Mouse (Mus musculus) liver, adult 2 months (tissue): ENCODE measurements around the gene Myo18a. TPM values are rescaled to one million over a fixed set of nuclear protein-coding genes. Genes with fewer than 3 reads are reported as not detected.
A peak's percentile ranks its signal among the peaks of the same experiment; 100 is the strongest.

Experiments
- DNase-seq: peaks from one replicate; pipeline ENCODE4 v3.0.0-alpha.2; 2011; ENCODE audit warnings: low read depth, low spot score; ENCODE audit errors: extremely low read depth
- H3K27ac ChIP-seq: fragments of 200-500 bp; replicated peaks from 2 replicates; pipeline ENCODE4 v1.5.1; 2012; ENCODE audit warnings: low read depth, mild to moderate bottlenecking, control low read depth, inconsistent platforms, low read length; ENCODE audit not compliant: insufficient read depth
- H3K27me3 ChIP-seq: fragments of 200-500 bp; 2 replicates; pipeline ENCODE4 v1.6.1; 2012; ENCODE audit warnings: mild to moderate bottlenecking, moderate library complexity, low read length, inconsistent platforms; ENCODE audit not compliant: control insufficient read depth, insufficient read depth
- H3K36me3 ChIP-seq: fragments of 200-500 bp; 2 replicates; pipeline ENCODE4 v1.6.1; 2012; ENCODE audit warnings: low read length, inconsistent platforms; ENCODE audit not compliant: control insufficient read depth, insufficient read depth
- H3K4me1 ChIP-seq: fragments of 200-500 bp; 2 replicates; pipeline ENCODE4 v1.6.1; 2011; ENCODE audit warnings: low read length; ENCODE audit not compliant: control insufficient read depth, insufficient read depth
- H3K4me3 ChIP-seq: fragments of 200-500 bp; 2 replicates; pipeline ENCODE4 v1.5.1; 2011; ENCODE audit warnings: low read depth, mild to moderate bottlenecking, control low read depth, low read length, moderate library complexity; ENCODE audit not compliant: insufficient read depth
- H3K79me2 ChIP-seq: fragments of 200-500 bp; 2 replicates; pipeline ENCODE4 v1.6.1; 2012; ENCODE audit warnings: inconsistent platforms, mild to moderate bottlenecking, low read length, moderate library complexity; ENCODE audit not compliant: control insufficient read depth, insufficient read depth
- H3K9ac ChIP-seq: fragments of 200-500 bp; 2 replicates; pipeline ENCODE4 v1.6.1; 2012; ENCODE audit warnings: low read depth, mild to moderate bottlenecking, control low read depth, inconsistent platforms, low read length
- CTCF ChIP-seq: fragments of 200-500 bp; IDR thresholded peaks from 2 replicates; pipeline ENCODE4 v1.5.1; 2011; ENCODE audit warnings: low read depth, low read length, control low read depth
- POLR2A ChIP-seq: fragments of 200-500 bp; IDR thresholded peaks from 2 replicates; pipeline ENCODE4 v1.6.1; 2011; ENCODE audit warnings: low read length, control low read depth; ENCODE audit not compliant: insufficient read depth; ENCODE audit errors: extremely low read depth
- WGBS: fragments of 180-500 bp; shearing (Covaris S2); methylation state at CpG from one replicate; pipeline ENCODE4 v1.1.7; 2018; 5-methylcytosine and 5-hydroxymethylcytosine counted together
- polyA plus RNA-seq: library from polyadenylated mRNA; depleted of rRNA; stranded (reverse); fragments of >200 nt; gene quantifications from 2 replicates; pipeline ENCODE4 v1.2.3, GENCODE M21; 2012; rRNA removed
- total RNA-seq: library from RNA; depleted of rRNA; stranded (reverse); fragments of >200 nt; gene quantifications from 2 replicates; pipeline ENCODE4 v1.2.3, GENCODE M21; 2014; rRNA removed

Gene Myo18a
- total RNA-seq = 28.6 and 33.7 TPM in 2 replicates
- polyA plus RNA-seq = 33.8 and 42.0 TPM in 2 replicates

DNA sequence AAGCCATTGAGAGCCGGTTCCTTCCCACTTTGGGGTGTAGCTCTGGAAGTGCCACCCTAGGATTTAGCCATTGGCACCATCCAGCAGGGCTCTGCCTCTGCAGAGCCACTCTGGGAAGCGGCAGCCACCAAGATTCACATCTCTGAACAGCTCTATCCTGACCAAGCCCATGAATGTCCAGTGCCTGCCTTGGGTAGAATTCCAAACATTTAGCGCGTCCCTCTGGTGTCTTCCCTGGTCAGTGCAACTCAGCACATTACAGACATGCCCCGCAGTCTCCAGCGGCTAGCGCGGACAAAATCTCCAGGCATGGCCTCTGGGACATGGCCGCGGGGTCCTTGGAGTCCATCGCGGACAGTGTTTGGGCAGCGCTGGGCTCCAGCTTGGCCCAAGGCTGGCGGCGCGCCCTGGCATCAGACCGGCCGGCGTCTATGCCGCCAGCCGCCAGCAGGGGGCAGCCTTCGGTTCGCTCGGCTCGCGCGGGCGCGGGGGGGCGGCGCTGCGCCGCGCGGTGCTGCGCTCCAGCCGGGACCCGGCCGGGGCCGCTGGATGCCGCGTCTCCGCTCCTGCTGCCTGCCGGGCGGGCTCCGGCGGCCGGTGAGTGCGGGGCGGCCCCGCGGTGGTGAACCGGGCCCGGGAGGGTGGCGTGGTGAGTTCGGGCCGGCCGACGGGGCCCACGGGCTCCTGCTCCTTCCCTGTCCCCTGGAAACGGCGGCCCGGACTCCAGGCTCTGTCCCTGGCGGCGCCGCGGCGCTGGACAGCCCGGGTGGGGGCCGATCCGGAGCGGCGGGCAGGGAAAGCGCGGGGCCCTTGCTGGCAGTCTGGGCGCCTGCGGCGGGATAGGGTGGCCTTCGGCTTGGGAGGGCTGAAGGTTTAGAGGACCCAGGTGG, at the start of gene Myo18a:
Myo18a (plus strand) TSS at position 464 of the 890 bp plus-strand sequence.
- 0 out of 2 replicates have a peak, but pooled peaks have one; percentile 29 for TF ChIP-seq POLR2A
- TF ChIP-seq CTCF = peak; percentile 80
- Histone ChIP-seq H3K27ac (peak within 1 kb of the TSS; percentile 95), H3K4me3 (peak within 1 kb of the TSS; percentile 74), H3K9ac (peak within 1 kb of the TSS; percentile 99), H3K36me3 (no peaks in the 10 kb centered on the region), H3K79me2 (peaks cover 17% of the 10 kb centered on the region), H3K4me1 (peaks cover 18% of the 10 kb centered on the region), H3K27me3 (no peaks in the 10 kb centered on the region)
- no peak for DNase-seq
- 2% methylated on average over 74 of the region's 79 CpGs for WGBS

DNA sequence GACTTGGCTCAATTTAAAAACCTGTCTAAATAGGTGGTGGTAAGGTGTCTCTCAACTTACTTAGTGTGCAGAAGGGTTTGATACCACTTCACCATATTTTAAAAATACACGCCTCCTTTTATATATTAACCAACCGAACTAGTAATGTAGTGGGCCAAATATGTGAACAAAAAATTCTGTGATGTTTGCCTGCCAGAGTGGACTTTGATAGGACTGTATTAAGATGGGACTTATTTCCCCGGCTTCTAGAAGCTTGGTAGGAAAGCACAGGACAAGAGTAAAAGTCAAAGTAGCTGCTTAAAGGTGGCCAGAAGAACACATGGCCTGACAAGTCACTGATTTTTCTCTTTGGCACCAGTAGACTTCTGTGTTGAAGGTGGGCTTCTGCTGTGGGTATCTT, 49.3 kb upstream of the Myo18a start:
- Histone ChIP-seq H3K27ac (no peak overlapping the region), H3K79me2 (no peaks in the 10 kb centered on the region; the same call in 1 of the 2 replicates), H3K4me3 (no peak overlapping the region), H3K27me3 (no peaks in the 10 kb centered on the region), H3K4me1 (peaks cover 3% of the 10 kb centered on the region; the same call in 1 of the 2 replicates), H3K9ac (no peak overlapping the region), H3K36me3 (peaks cover 27% of the 10 kb centered on the region)
- no peak for TF ChIP-seq CTCF
- no peak for TF ChIP-seq POLR2A
- WGBS = 38% methylated on average over 3 of the region's 3 CpGs
- peak; percentile 31 for DNase-seq

DNA sequence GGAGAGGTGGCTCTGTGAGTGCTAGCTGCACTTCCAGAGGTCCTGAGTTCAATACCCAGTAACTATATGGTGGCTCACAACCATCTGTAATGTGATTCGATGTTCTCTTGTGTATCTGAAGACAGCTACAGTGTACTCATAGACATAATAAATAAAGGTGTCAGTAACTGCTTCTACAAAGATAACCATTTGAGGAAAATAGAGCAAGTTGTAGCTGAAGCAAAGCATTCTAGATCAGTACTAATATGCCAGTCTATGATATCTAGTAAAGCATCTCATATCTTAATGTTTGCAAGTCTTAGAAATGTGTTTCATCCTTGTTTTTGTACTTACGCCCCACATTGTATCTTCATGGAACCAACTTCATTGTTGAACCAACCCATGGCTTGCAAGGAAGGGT, 44.0 kb upstream of the Myo18a start:
- no peak overlapping the region for H3K27ac ChIP-seq
- no peaks in the 10 kb centered on the region; the same call in 1 of the 2 replicates for H3K36me3 ChIP-seq
- TF ChIP-seq CTCF (no peak), POLR2A (no peak)
- DNase-seq = no peak
- no peak overlapping the region for H3K9ac ChIP-seq
- H3K27me3 ChIP-seq = no peaks in the 10 kb centered on the region
- no peaks in the 10 kb centered on the region for H3K4me1 ChIP-seq
- H3K4me3 ChIP-seq = no peak overlapping the region
- no peaks in the 10 kb centered on the region for H3K79me2 ChIP-seq
- 94% methylated on average over 2 of the region's 2 CpGs for WGBS

GRCm38 (mm10) chr11:77721389-77721788, 41.7 kb upstream of the Myo18a start:
- H3K79me2 ChIP-seq = no peaks in the 10 kb centered on the region
- no peaks in the 10 kb centered on the region; the same call in 1 of the 2 replicates for H3K36me3 ChIP-seq
- no peaks in the 10 kb centered on the region for H3K4me1 ChIP-seq
- TF ChIP-seq POLR2A (no peak), CTCF (no peak)
- no peaks in the 10 kb centered on the region for H3K27me3 ChIP-seq
- no peak overlapping the region for H3K9ac ChIP-seq
- H3K27ac ChIP-seq = no peak overlapping the region
- WGBS = 89% methylated on average over 4 of the region's 4 CpGs
- H3K4me3 ChIP-seq = no peak overlapping the region
- no peak for DNase-seq

- WGBS = 87% methylated on average over 7 of the region's 7 CpGs
- TF ChIP-seq CTCF (no peak), POLR2A (no peak)
- Histone ChIP-seq H3K9ac (no peak overlapping the region), H3K27ac (no peak overlapping the region), H3K4me1 (no peaks in the 10 kb centered on the region), H3K27me3 (no peaks in the 10 kb centered on the region), H3K4me3 (no peak overlapping the region), H3K79me2 (no peaks in the 10 kb centered on the region), H3K36me3 (no peaks in the 10 kb centered on the region)
- no peak for DNase-seq
Observed at GRCm38 (mm10) chr11:77724766-77725165, 38.3 kb upstream of the Myo18a start.

DNA sequence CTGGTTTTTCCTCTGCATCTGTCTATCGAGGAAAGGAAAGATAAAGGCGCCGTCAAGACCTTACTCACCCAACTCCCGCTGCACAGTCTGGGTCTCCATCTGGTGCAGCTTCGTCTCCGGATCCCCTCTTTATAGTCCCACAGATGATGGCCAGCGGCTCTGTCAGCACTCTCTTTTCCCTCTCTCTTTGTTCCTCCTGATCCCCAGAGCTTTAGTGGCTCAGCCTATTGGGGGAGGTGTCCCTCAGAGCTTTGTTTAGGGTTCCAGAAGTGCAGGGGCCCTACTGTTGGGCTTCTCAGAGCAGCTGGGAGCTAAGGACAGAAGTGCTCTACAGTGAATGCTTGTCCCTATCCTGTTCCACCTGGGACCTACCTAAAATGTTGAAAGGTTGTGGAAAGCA, 37.9 kb upstream of the Myo18a start, which contains the start of gene Cryba1:
Cryba1 (minus strand) TSS at position 101 of the 400 bp plus-strand sequence.
- no peak within 1 kb of the TSS for H3K4me3 ChIP-seq
- no peaks in the 10 kb centered on the region for H3K4me1 ChIP-seq
- no peak within 1 kb of the TSS for H3K9ac ChIP-seq
- DNase-seq = no peak
- 83% methylated on average over 7 of the region's 7 CpGs for WGBS
- H3K27ac ChIP-seq = no peak within 1 kb of the TSS
- no peaks in the 10 kb centered on the region for H3K27me3 ChIP-seq
- TF ChIP-seq CTCF = no peak
- TF ChIP-seq POLR2A = no peak
- H3K36me3 ChIP-seq = no peaks in the 10 kb centered on the region
- no peaks in the 10 kb centered on the region for H3K79me2 ChIP-seq
